Mouse (Mus musculus) heart, embryonic 15.5 days (tissue): ENCODE results near the gene Fam181b. TPM values are rescaled to one million over a fixed set of nuclear protein-coding genes. Genes with fewer than 3 reads are reported as not detected.

ENCODE experiments used
- ATAC-seq: fragments of 200-750 bp; cut with Nextera tagmentation; replicated peaks from 2 replicates; pipeline ENCODE4 v1.8.0; 2017; ENCODE audit warnings: low read depth, moderate TSS enrichment; ENCODE audit not compliant: insufficient number of reproducible peaks, insufficient read depth, low FRiP score
- H3K27ac ChIP-seq: fragments of 300-500 bp; sonication (generic); 2 replicates; pipeline ENCODE4 v1.5.1; 2015; ENCODE audit warnings: mild to moderate bottlenecking, inconsistent platforms
- H3K27me3 ChIP-seq: fragments of 300-500 bp; sonication (generic); 2 replicates; pipeline ENCODE4 v1.6.1; 2015; ENCODE audit warnings: inconsistent platforms
- H3K36me3 ChIP-seq: fragments of 300-500 bp; sonication (generic); 2 replicates; pipeline ENCODE4 v1.6.1; 2015; ENCODE audit warnings: mild to moderate bottlenecking, inconsistent platforms
- H3K4me1 ChIP-seq: fragments of 300-500 bp; sonication (generic); replicated peaks from 2 replicates; pipeline ENCODE4 v1.6.1; 2015; ENCODE audit warnings: inconsistent platforms
- H3K4me2 ChIP-seq: fragments of 300-500 bp; sonication (generic); 2 replicates; pipeline ENCODE4 v1.6.1; 2015; ENCODE audit warnings: inconsistent platforms, mild to moderate bottlenecking, moderate library complexity
- H3K4me3 ChIP-seq: fragments of 300-500 bp; sonication (generic); 2 replicates; pipeline ENCODE4 v1.5.1; 2015; ENCODE audit warnings: mild to moderate bottlenecking, inconsistent platforms
- H3K9ac ChIP-seq: fragments of 300-500 bp; sonication (generic); 2 replicates; pipeline ENCODE4 v1.6.1; 2015; ENCODE audit warnings: mild to moderate bottlenecking, inconsistent platforms
- H3K9me3 ChIP-seq: fragments of 300-500 bp; sonication (generic); replicated peaks from 2 replicates; pipeline ENCODE4 v1.6.1; 2016; ENCODE audit warnings: inconsistent platforms
- WGBS: fragments of 180-500 bp; shearing (Covaris S2); methylation state at CpG from one replicate; pipeline ENCODE4 v1.1.7; 2015; ENCODE audit warnings: mixed read lengths; 5-methylcytosine and 5-hydroxymethylcytosine counted together
- polyA plus RNA-seq: library from polyadenylated mRNA; unstranded; fragments of >200 nt; fragmentation: Nextera tagmentation; extraction: Ambion mirVana; gene quantifications from 2 replicates; pipeline ENCODE4 v1.2.1, GENCODE M21; 2015

Fam181b gene
- 3.1 and 4.5 TPM in 2 replicates for polyA plus RNA-seq

DNA sequence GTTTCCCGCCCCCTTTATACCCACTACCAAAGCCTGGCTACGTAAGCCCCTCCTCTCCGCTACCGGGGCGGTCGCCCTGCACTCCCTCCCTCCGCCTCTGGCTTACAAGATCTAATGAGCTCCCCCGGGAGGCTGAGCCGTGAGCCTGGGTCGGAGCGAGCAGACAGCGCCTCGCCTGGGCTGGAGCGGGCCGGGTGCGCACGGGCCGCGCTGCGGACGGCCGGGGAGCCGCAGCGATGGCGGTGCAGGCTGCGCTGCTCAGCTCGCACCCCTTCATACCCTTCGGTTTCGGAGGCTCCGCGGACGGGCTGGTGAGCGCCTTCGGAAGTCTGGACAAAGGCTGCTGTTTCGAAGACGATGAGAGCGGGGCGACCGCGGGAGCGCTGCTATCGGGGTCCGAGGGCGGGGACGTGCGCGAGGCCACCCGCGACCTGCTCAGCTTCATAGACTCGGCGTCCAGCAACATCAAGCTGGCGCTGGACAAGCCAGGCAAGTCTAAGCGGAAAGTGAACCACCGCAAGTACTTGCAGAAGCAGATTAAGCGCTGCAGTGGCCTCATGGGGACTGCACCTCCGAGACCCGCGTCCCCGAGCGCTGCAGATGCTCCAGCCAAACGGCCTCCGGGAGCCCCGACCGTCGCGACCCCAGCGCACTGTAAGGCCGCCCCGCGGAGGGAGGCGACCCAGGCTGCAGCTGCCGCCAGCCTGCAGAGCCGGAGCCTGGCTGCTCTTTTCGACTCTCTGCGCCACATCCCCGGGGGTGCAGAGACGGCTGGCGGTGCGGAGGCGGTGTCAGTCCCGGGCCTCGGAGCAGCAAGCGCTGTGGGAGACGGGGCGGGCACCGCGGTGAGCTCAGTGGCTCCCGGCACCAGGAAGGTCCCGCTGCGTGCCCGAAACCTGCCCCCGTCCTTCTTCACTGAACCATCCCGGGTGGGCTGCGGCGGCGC is at the start of gene Fam181b:
Gene Fam181b (plus strand): TSS at position 81 of the 946 bp plus-strand sequence.
- no peaks in the 10 kb centered on the region for H3K9me3 ChIP-seq
- peak within 1 kb of the TSS; percentile 60 for H3K4me3 ChIP-seq
- WGBS: under 1% methylated on average over 92 of the region's 96 CpGs
- peak; percentile 95 for ATAC-seq
- no peaks in the 10 kb centered on the region for H3K36me3 ChIP-seq
- peaks cover 50% of the 10 kb centered on the region for H3K27me3 ChIP-seq
- peak within 1 kb of the TSS; percentile 53 for H3K9ac ChIP-seq
- H3K27ac ChIP-seq: no peak within 1 kb of the TSS
- peak within 1 kb of the TSS; percentile 87 for H3K4me2 ChIP-seq
- H3K4me1 ChIP-seq: peaks cover 14% of the 10 kb centered on the region

- Histone ChIP-seq H3K4me2 (no peak overlapping the region), H3K9me3 (no peaks in the 10 kb centered on the region), H3K27ac (no peak overlapping the region), H3K9ac (no peak overlapping the region), H3K4me3 (no peak overlapping the region), H3K27me3 (no peaks in the 10 kb centered on the region), H3K36me3 (no peaks in the 10 kb centered on the region), H3K4me1 (no peaks in the 10 kb centered on the region)
- WGBS: 43% methylated on average over 5 of the region's 5 CpGs
- ATAC-seq: no peak
Observed at GRCm38 (mm10) chr7:93037763-93038471, 41.7 kb upstream of the Fam181b start.

- Histone ChIP-seq H3K4me3 (no peak overlapping the region), H3K36me3 (no peaks in the 10 kb centered on the region), H3K4me2 (no peak overlapping the region), H3K27ac (no peak overlapping the region), H3K9ac (no peak overlapping the region), H3K27me3 (no peaks in the 10 kb centered on the region), H3K9me3 (no peaks in the 10 kb centered on the region), H3K4me1 (no peaks in the 10 kb centered on the region)
- no peak for ATAC-seq
- 30% methylated on average over 1 of the region's 1 CpGs for WGBS
Observed at GRCm38 (mm10) chr7:93038472-93038828, 41.2 kb upstream of the Fam181b start.

DNA sequence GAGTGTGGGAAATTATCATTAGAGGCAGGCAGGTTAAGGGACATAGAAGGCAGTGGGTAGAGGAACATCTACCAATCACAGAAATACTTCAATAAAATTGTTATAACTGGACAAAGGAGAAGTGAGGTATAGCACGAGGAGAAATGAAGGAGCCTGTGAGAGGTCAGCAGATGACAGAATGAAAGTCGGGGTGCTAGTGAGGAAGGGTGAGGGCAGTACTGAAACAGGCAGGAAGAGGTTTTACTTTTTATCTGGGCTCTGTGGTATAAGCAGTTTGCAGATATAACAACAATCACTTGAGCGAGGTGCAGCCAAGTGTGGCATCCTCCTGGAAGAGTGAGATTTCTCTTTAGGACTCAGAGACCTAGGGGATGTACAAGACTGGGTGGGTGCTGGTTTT is 40.1 kb upstream of the Fam181b start:
- no peaks in the 10 kb centered on the region for H3K9me3 ChIP-seq
- no peak overlapping the region for H3K4me2 ChIP-seq
- WGBS: 62% methylated on average over 3 of the region's 3 CpGs
- H3K4me1 ChIP-seq: no peaks in the 10 kb centered on the region
- no peak overlapping the region for H3K27ac ChIP-seq
- no peak overlapping the region for H3K9ac ChIP-seq
- ATAC-seq: no peak
- no peaks in the 10 kb centered on the region for H3K27me3 ChIP-seq
- H3K36me3 ChIP-seq: no peaks in the 10 kb centered on the region
- no peak overlapping the region for H3K4me3 ChIP-seq

DNA sequence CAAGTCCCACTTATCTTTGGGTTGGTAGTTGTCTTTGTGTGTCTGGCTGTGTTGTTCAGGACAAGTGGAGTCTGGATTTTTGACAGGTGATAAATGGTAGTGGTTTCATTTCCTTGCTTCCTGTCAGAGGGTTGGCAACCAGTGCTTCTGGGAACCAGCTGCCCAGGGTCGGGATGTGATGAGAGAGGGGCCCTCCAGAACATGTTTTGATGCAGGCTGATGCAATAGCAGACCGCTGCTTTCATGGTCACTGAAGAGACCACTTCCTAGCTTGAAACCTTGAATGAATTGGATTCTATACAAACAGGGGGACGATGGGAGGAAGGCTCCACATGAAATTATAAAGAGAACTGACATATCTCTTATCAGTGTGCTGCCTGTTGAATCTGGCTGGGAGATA is 35.3 kb upstream of the Fam181b start:
- Histone ChIP-seq H3K9ac (no peak overlapping the region), H3K27me3 (no peaks in the 10 kb centered on the region), H3K4me1 (no peaks in the 10 kb centered on the region), H3K4me2 (no peak overlapping the region), H3K4me3 (no peak overlapping the region), H3K36me3 (no peaks in the 10 kb centered on the region), H3K27ac (no peak overlapping the region), H3K9me3 (no peaks in the 10 kb centered on the region)
- ATAC-seq: no peak
- 31% methylated on average over 3 of the region's 3 CpGs for WGBS

DNA sequence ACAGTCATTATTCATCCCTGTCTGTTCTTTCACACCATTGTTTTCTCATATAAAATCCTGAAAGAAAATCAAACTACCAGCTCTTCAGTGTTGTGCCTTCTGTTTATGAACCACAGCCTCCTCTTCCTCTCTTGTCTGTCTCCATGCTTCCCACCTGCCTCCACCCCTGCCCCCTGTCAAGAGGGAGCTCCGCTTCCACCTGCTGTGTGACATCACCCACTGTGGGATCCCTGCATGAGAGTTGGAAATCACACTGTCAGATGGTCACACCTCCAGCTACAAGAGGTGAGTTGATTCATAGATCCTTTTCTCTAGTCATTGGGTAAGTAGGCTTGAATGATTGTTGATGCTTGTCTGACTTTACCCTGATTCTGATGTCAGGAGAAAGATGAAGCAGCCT is 34.9 kb upstream of the Fam181b start:
- H3K9me3 ChIP-seq: no peaks in the 10 kb centered on the region

DNA sequence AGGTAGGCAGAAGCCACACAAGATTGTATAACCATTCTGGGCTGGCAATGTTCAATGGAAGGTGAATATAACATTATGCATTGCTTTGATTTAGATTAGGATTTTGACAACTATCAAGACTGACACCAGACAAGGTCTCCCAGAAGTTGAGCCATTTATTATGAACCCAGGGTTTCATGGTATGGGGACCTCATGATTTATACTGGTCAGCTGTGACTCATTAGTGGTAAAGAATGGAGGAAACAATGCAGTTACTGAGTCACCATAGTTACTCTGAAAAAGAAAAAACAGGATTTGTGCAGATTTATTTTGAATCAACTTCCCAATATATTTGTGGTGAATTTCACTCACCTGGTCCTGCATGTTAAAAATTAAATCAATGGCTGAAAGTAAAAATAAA is 18.8 kb upstream of the Fam181b start:
- no peaks in the 10 kb centered on the region for H3K36me3 ChIP-seq
- no peak overlapping the region for H3K9ac ChIP-seq
- no peak overlapping the region for H3K4me3 ChIP-seq

More for the DNA sequence above, 34.9 kb upstream of the Fam181b start:
- H3K36me3 ChIP-seq: no peaks in the 10 kb centered on the region
- ATAC-seq: no peak
- no peak overlapping the region for H3K27ac ChIP-seq
- no peak overlapping the region for H3K4me3 ChIP-seq
- H3K4me1 ChIP-seq: no peaks in the 10 kb centered on the region
- no peaks in the 10 kb centered on the region for H3K27me3 ChIP-seq
- no peak overlapping the region for H3K9ac ChIP-seq
- no peak overlapping the region for H3K4me2 ChIP-seq
- 63% methylated on average over 1 of the region's 1 CpGs for WGBS

GRCm38 (mm10) chr7:93061747-93062146 is 17.9 kb upstream of the Fam181b start:
- Histone ChIP-seq H3K4me3 (no peak overlapping the region), H3K4me2 (no peak overlapping the region), H3K4me1 (no peaks in the 10 kb centered on the region), H3K9me3 (no peaks in the 10 kb centered on the region), H3K27me3 (no peaks in the 10 kb centered on the region), H3K9ac (no peak overlapping the region), H3K36me3 (no peaks in the 10 kb centered on the region), H3K27ac (no peak overlapping the region)
- 79% methylated on average over 3 of the region's 3 CpGs for WGBS
- ATAC-seq: no peak

More for the DNA sequence above, 18.8 kb upstream of the Fam181b start:
- Histone ChIP-seq H3K9me3 (no peaks in the 10 kb centered on the region), H3K4me2 (no peak overlapping the region), H3K27me3 (no peaks in the 10 kb centered on the region), H3K27ac (no peak overlapping the region), H3K4me1 (no peaks in the 10 kb centered on the region)
- ATAC-seq: no peak

- Histone ChIP-seq H3K4me2 (no peak overlapping the region), H3K36me3 (no peaks in the 10 kb centered on the region), H3K27ac (no peak overlapping the region), H3K9me3 (no peaks in the 10 kb centered on the region), H3K27me3 (no peaks in the 10 kb centered on the region), H3K4me3 (no peak overlapping the region), H3K4me1 (no peaks in the 10 kb centered on the region), H3K9ac (no peak overlapping the region)
- no peak for ATAC-seq
- 59% methylated on average over 6 of the region's 6 CpGs for WGBS
Observed at GRCm38 (mm10) chr7:93062189-93062588, 17.5 kb upstream of the Fam181b start.

GRCm38 (mm10) chr7:93067464-93068015 is 12.1 kb upstream of the Fam181b start:
- H3K36me3 ChIP-seq: no peaks in the 10 kb centered on the region
- ATAC-seq: no peak
- 66% methylated on average over 7 of the region's 7 CpGs for whole genome bisulfite sequencing
- no peaks in the 10 kb centered on the region for H3K27me3 ChIP-seq
- H3K9ac ChIP-seq: no peak overlapping the region
- H3K9me3 ChIP-seq: no peaks in the 10 kb centered on the region
- no peak overlapping the region for H3K27ac ChIP-seq
- H3K4me1 ChIP-seq: no peaks in the 10 kb centered on the region
- H3K4me3 ChIP-seq: no peak overlapping the region
- no peak overlapping the region for H3K4me2 ChIP-seq

GRCm38 (mm10) chr7:93076435-93076960 is 3.2 kb upstream of the Fam181b start:
- no peak for ATAC-seq
- H3K4me2 ChIP-seq: no peak overlapping the region
- no peak overlapping the region for H3K9ac ChIP-seq
- H3K4me1 ChIP-seq: peaks cover 14% of the 10 kb centered on the region
- H3K4me3 ChIP-seq: no peak overlapping the region
- H3K9me3 ChIP-seq: no peaks in the 10 kb centered on the region
- no peaks in the 10 kb centered on the region for H3K36me3 ChIP-seq
- no peak overlapping the region for H3K27ac ChIP-seq
- peaks cover 31% of the 10 kb centered on the region for H3K27me3 ChIP-seq
- 18% methylated on average over 6 of the region's 6 CpGs for WGBS
